ENCODE assay signal across 14 mouse cellular contexts in genomic region chr13:64309842-64310241, GRCm38 (mm10). TPM values are rescaled to one million over a fixed set of nuclear protein-coding genes. Genes with fewer than 3 reads are reported as not detected.
A peak's percentile ranks its signal among the peaks of the same experiment; 100 is the strongest.
DNase-seq lines count a peak whose midpoint lies in the region; ATAC-seq and TF ChIP-seq lines count a peak whose summit lies in the region.
"Had no signal": no experiment of that assay in that cellular context is flagged by ENCODE, and none has a peak within 500 bp of the region (broad histone marks: within the 10 kb centered on the region; RNA-seq: fewer than 3 reads in every experiment).

No protein-coding gene starts in this region.

- H3K27ac ChIP-seq in lung, embryonic 14.5 days (ENCODE audit: low read depth), result peak overlapping the region; percentile 31; the same call in 1 of the 2 replicates
- no peak overlapping the region for H3K27ac ChIP-seq in MEL (ENCODE audit: control insufficient read depth, low read depth, low read length)
- peak overlapping the region; percentile 98; the same call in 1 of the 2 replicates for H3K27ac ChIP-seq in heart, postnatal 0 days (ENCODE audit: low read depth)
- H3K27ac ChIP-seq: embryonic facial prominence, embryonic 15.5 days; forebrain, embryonic 15.5 days had no signal

- no peak overlapping the region for H3K9ac ChIP-seq in lung, embryonic 14.5 days
- no peak overlapping the region for H3K9ac ChIP-seq in MEL (ENCODE audit: control insufficient read depth, low read depth, low read length, poor library complexity, severe bottlenecking)
- peak overlapping the region; percentile 18; the same call in 1 of the 2 replicates for H3K9ac ChIP-seq in heart, postnatal 0 days (replicated peaks; ENCODE audit: low read depth, low read length)
- H3K9ac ChIP-seq: embryonic facial prominence, embryonic 15.5 days; forebrain, embryonic 15.5 days had no signal

- no peak for DNase-seq in lung, embryonic 14.5 days
- DNase-seq in lung, postnatal 10 days, result no peak
- peak; percentile 29 for DNase-seq in MEL (ENCODE audit: low read depth, low spot score)
- no peak for DNase-seq in heart, postnatal 0 days (ENCODE audit: low spot score)
- DNase-seq in urinary bladder, adult 2 months (ENCODE audit: low spot score), result no peak
- DNase-seq: cerebellum, postnatal 25 days; gastrocnemius, postnatal 25 days; kidney, postnatal 36 days; midbrain, embryonic 14.5 days had no signal

- no peak overlapping the region for H3K4me3 ChIP-seq in lung, embryonic 14.5 days (ENCODE audit: low read depth, low read length)
- no peak overlapping the region for H3K4me3 ChIP-seq in MEL (ENCODE audit: control insufficient read depth in 1 of 2, insufficient read depth in 1 of 2, low read depth in 2 of 2, low read length in 2 of 2)
- 0 out of 2 replicates have a peak overlapping the region, but pooled peaks have one; percentile 5 for H3K4me3 ChIP-seq in heart, postnatal 0 days (ENCODE audit: low read depth, low read length)
- H3K4me3 ChIP-seq: embryonic facial prominence, embryonic 15.5 days; forebrain, embryonic 15.5 days had no signal

- TF ChIP-seq CTCF in lung, embryonic 14.5 days (IDR thresholded peaks at IDR 0.05; ENCODE audit: low read depth), result no peak
- TF ChIP-seq CTCF in MEL (IDR thresholded peaks at IDR 0.05 in 2 of 3, conservative IDR thresholded peaks at IDR 0.05 in 1 of 3; ENCODE audit: control insufficient read depth in 1 of 3, insufficient read depth in 1 of 3, low read depth in 2 of 3, low read length in 3 of 3, poor library complexity in 1 of 3, severe bottlenecking in 1 of 3), result no peak
- no peak for TF ChIP-seq CTCF in heart, postnatal 0 days (IDR thresholded peaks at IDR 0.05; ENCODE audit: low read depth)

- TF ChIP-seq EP300 in MEL (IDR thresholded peaks at IDR 0.05; ENCODE audit: low read depth in 1 of 2, low read length in 2 of 2), result no peak; a peak in 1 of 4 replicates
- TF ChIP-seq EP300 in heart, postnatal 0 days (IDR thresholded peaks at IDR 0.05; ENCODE audit: low read depth), result no peak

- H3K79me2 ChIP-seq in MEL (ENCODE audit: control insufficient read depth, insufficient read depth, low read length, poor library complexity), result no peaks in the 10 kb centered on the region; the same call in 1 of the 2 replicates

- H3K27me3 ChIP-seq in lung, embryonic 14.5 days (ENCODE audit: insufficient read depth, low read length), result no peaks in the 10 kb centered on the region
- H3K27me3 ChIP-seq in MEL (ENCODE audit: control insufficient read depth in 1 of 2, insufficient read depth in 2 of 2, low read length in 2 of 2), result no peaks in the 10 kb centered on the region
- no peaks in the 10 kb centered on the region for H3K27me3 ChIP-seq in heart, postnatal 0 days (ENCODE audit: control insufficient read depth, insufficient read depth, low read length)
- H3K27me3 ChIP-seq: embryonic facial prominence, embryonic 15.5 days; forebrain, embryonic 15.5 days had no signal

- no peak for TF ChIP-seq POLR2A in MEL (IDR thresholded peaks at IDR 0.05; ENCODE audit: control insufficient read depth in 1 of 2, insufficient read depth in 1 of 2, low read depth in 1 of 2, low read length in 2 of 2, poor library complexity in 1 of 2)

- H3K4me1 ChIP-seq in lung, embryonic 14.5 days (ENCODE audit: insufficient read depth), result peaks cover 7% of the 10 kb centered on the region; the same call in 1 of the 2 replicates
- 0 out of 4 replicates have a peak, but pooled peaks cover 0 to 3% of the 10 kb centered on the region in 2 experiments for H3K4me1 ChIP-seq in MEL (ENCODE audit: control insufficient read depth in 1 of 2, insufficient read depth in 2 of 2, low read length in 2 of 2)
- H3K4me1 ChIP-seq in heart, postnatal 0 days (ENCODE audit: control insufficient read depth, insufficient read depth), result peaks cover 21% of the 10 kb centered on the region

- H3K4me2 ChIP-seq in lung, embryonic 14.5 days, result peak overlapping the region; percentile 67; the same call in 1 of the 2 replicates
- H3K4me2 ChIP-seq in heart, postnatal 0 days (ENCODE audit: low read depth, low read length), result peak overlapping the region; percentile 30; the same call in 1 of the 2 replicates
- H3K4me2 ChIP-seq: embryonic facial prominence, embryonic 15.5 days; forebrain, embryonic 15.5 days had no signal

- TF ChIP-seq RAD21 in MEL (IDR thresholded peaks at IDR 0.05; ENCODE audit: low read depth, low read length), result no peak

- peaks cover 11% of the 10 kb centered on the region; the same call in 1 of the 2 replicates for H3K36me3 ChIP-seq in lung, embryonic 14.5 days (ENCODE audit: insufficient read depth)
- peaks cover 0 to 2% of the 10 kb centered on the region in 2 experiments; a peak in 1 of 4 replicates for H3K36me3 ChIP-seq in MEL (ENCODE audit: control insufficient read depth in 1 of 2, insufficient read depth in 2 of 2, low read length in 2 of 2)
- peaks cover 24% of the 10 kb centered on the region for H3K36me3 ChIP-seq in heart, postnatal 0 days (replicated peaks; ENCODE audit: control insufficient read depth, insufficient read depth, low read length)
- H3K36me3 ChIP-seq: forebrain, embryonic 15.5 days had no signal

- WGBS in lung, embryonic 14.5 days, result 54% methylated on average over 11 of the region's 11 CpGs
- WGBS in heart, postnatal 0 days, result 47% methylated on average over 11 of the region's 11 CpGs

- no peak for ATAC-seq in lung, embryonic 14.5 days (ENCODE audit: insufficient read depth)
- no peak for ATAC-seq in heart, postnatal 0 days (ENCODE audit: insufficient read depth, low read depth)
- ATAC-seq in megakaryocyte-erythroid progenitor cell, adult 5-6 weeks (replicated peaks; ENCODE audit: low FRiP score, low TSS enrichment, poor library complexity, severe bottlenecking), result peak; percentile 34
- ATAC-seq in erythroblast, adult 5-6 weeks (replicated peaks; ENCODE audit: low FRiP score, poor library complexity, severe bottlenecking), result no peak
- ATAC-seq: forebrain, embryonic 15.5 days; inflammation-experienced regulatory T-cells, adult 6 months had no signal

- no peaks in the 10 kb centered on the region for H3K9me3 ChIP-seq in lung, embryonic 14.5 days (ENCODE audit: low read depth, low read length)
- H3K9me3 ChIP-seq in MEL (replicated peaks; ENCODE audit: insufficient read depth, low read length), result no peaks in the 10 kb centered on the region
- H3K9me3 ChIP-seq in heart, postnatal 0 days (replicated peaks; ENCODE audit: control insufficient read depth, low read length), result no peaks in the 10 kb centered on the region
- H3K9me3 ChIP-seq: embryonic facial prominence, embryonic 15.5 days; forebrain, embryonic 15.5 days had no signal

TF ChIP-seq in MEL, 35 proteins besides CTCF, POLR2A, EP300 and RAD21:
- 0 out of 2 replicates have a peak, but pooled peaks have one; percentile 28 for TF ChIP-seq MXI1 (IDR thresholded peaks at IDR 0.05; ENCODE audit: low read depth, low read length)
- TF ChIP-seq TCF12 (IDR thresholded peaks at IDR 0.05; ENCODE audit: low read depth, low read length), result peak; percentile 25; the same call in 1 of the 2 replicates
- TF ChIP-seq TAL1 (IDR thresholded peaks at IDR 0.05; ENCODE audit: low read length), result peak; percentile 44
- no peak for TF ChIP-seq ZMIZ1 (IDR thresholded peaks at IDR 0.05; ENCODE audit: low read depth, low read length)

RNA-seq across cellular contexts. Expression of gene Aaed1, which starts 2.7 kb away (rescaled TPM):
- polyA plus RNA-seq in lung, embryonic 14.5 days (2014; fragmentation: Nextera tagmentation; extraction: Ambion mirVana), result 50.1 and 51.9 TPM in 2 replicates
- 4.2 and 4.4 TPM in 2 replicates for total RNA-seq in MEL (2012; rRNA removed)
- 100 to 1,000 TPM in 1 of 2 experiments, 10 to 100 TPM in 1; 13.5 to 190 TPM for polyA plus RNA-seq in MEL (2012; ENCODE audit: insufficient read depth in 1 of 2, insufficient read length in 2 of 2, low read depth in 1 of 2, low replicate concordance in 2 of 2, missing spikeins in 1 of 2)
- total RNA-seq in heart, postnatal 0 days (2014; rRNA removed; ENCODE audit: low replicate concordance), result 68.1 and 76.6 TPM in 2 replicates
- polyA plus RNA-seq in heart, postnatal 0 days (2015; fragmentation: Nextera tagmentation; extraction: Ambion mirVana), result 67.0 and 71.4 TPM in 2 replicates
- total RNA-seq in megakaryocyte-erythroid progenitor cell, adult 5-6 weeks (2014; fragmentation: Nextera tagmentation), result 20.4 and 26.9 TPM in 2 replicates
- total RNA-seq in megakaryocyte-erythroid progenitor cell, adult 5-6 weeks (2017), result 56.5 and 65.2 TPM in 2 replicates
- 3.1 and 6.5 TPM in 2 replicates for total RNA-seq in erythroblast, adult 5-6 weeks (2015; ENCODE audit: low replicate concordance)
- 11.8 and 13.0 TPM in 2 replicates for total RNA-seq in erythroblast, adult 5-6 weeks (2017; ENCODE audit: low replicate concordance)
- 52.8 and 61.5 TPM in 2 replicates for polyA plus RNA-seq in urinary bladder, adult 2 months (2012; rRNA removed)

RNA-seq across cellular contexts. Expression of gene Cdc14b, which starts 34.8 kb away (rescaled TPM):
- 17.1 and 20.3 TPM in 2 replicates for polyA plus RNA-seq in lung, embryonic 14.5 days (2014; fragmentation: Nextera tagmentation; extraction: Ambion mirVana)
- total RNA-seq in MEL (2012; rRNA removed), result 18.7 and 22.2 TPM in 2 replicates
- 10 to 100 TPM in 1 of 2 experiments, not detected in 1; 28.3 TPM for polyA plus RNA-seq in MEL (2012; ENCODE audit: insufficient read depth in 1 of 2, insufficient read length in 2 of 2, low read depth in 1 of 2, low replicate concordance in 2 of 2, missing spikeins in 1 of 2)
- 5.6 and 12.3 TPM in 2 replicates for total RNA-seq in heart, postnatal 0 days (2014; rRNA removed; ENCODE audit: low replicate concordance)
- polyA plus RNA-seq in heart, postnatal 0 days (2015; fragmentation: Nextera tagmentation; extraction: Ambion mirVana), result 7.6 and 11.6 TPM in 2 replicates
- total RNA-seq in megakaryocyte-erythroid progenitor cell, adult 5-6 weeks (2014; fragmentation: Nextera tagmentation), result 1.9 and 2.9 TPM in 2 replicates
- total RNA-seq in megakaryocyte-erythroid progenitor cell, adult 5-6 weeks (2017), result 0.50 and 4.8 TPM in 2 replicates
- total RNA-seq in erythroblast, adult 5-6 weeks (2015; ENCODE audit: low replicate concordance), result 0.63 and 1.2 TPM in 2 replicates
- total RNA-seq in erythroblast, adult 5-6 weeks (2017; ENCODE audit: low replicate concordance), result 0.51 TPM in 1 of 2 replicates, not detected in the other
- polyA plus RNA-seq in urinary bladder, adult 2 months (2012; rRNA removed), result 11.7 and 12.5 TPM in 2 replicates
